Mouse (Mus musculus) adrenal gland, adult 8-10 months (tissue): ENCODE data around the gene Rfwd3. TPM values are rescaled to one million over a fixed set of nuclear protein-coding genes. Genes with fewer than 3 reads are reported as not detected.
"Not testable (repeated sequence)": the region's sequence is repeated elsewhere in the genome, so short reads cannot be mapped to it uniquely, and the experiment has no call there.

Experiments
- DNase-seq: peaks from one replicate; pipeline ENCODE4 v3.0.0; 2022
- total RNA-seq, 4 experiments: library from RNA; stranded (reverse); gene quantifications; 2 replicates each; pipeline ENCODE4 v1.2.4; 2022

The Rfwd3 gene
- 10 to 100 TPM; 66.0 to 70.6 (median 68.9) TPM for total RNA-seq

- DNase-seq: peak; percentile 97
Measured at GRCm38 (mm10) chr8:111299821-111300568, at the start of gene Rfwd3. Rfwd3 (minus strand) TSS chr8:111300222.

- DNase-seq: peak; percentile 76
Measured at GRCm38 (mm10) chr8:111343225-111343624, 43.2 kb upstream of the Rfwd3 start.

- DNase-seq: no peak
Measured at GRCm38 (mm10) chr8:111340186-111340585, 40.2 kb upstream of the Rfwd3 start.

- DNase-seq: peak; percentile 45
Measured at GRCm38 (mm10) chr8:111338370-111339208, 38.6 kb upstream of the Rfwd3 start.

- peak; percentile 63 for DNase-seq
Measured at GRCm38 (mm10) chr8:111337890-111338347, 37.9 kb upstream of the Rfwd3 start, which contains the start of gene Mlkl. Mlkl (minus strand) TSS chr8:111338177.

- no peak for DNase-seq
Measured at GRCm38 (mm10) chr8:111337311-111337889, 37.4 kb upstream of the Rfwd3 start.

GRCm38 (mm10) chr8:111336692-111337091 is 36.7 kb upstream of the Rfwd3 start:
- no peak for DNase-seq

GRCm38 (mm10) chr8:111325222-111325790 is 25.3 kb upstream of the Rfwd3 start:
- no peak for DNase-seq

GRCm38 (mm10) chr8:111314729-111315128 is 14.7 kb upstream of the Rfwd3 start:
- no peak for DNase-seq

GRCm38 (mm10) chr8:111313961-111314360 is 13.9 kb upstream of the Rfwd3 start:
- not testable (repeated sequence) for DNase-seq

- DNase-seq: no peak
Measured at GRCm38 (mm10) chr8:111312758-111313162, 12.7 kb upstream of the Rfwd3 start.

- not testable (repeated sequence) for DNase-seq
Measured at GRCm38 (mm10) chr8:111310006-111310405, 10.0 kb upstream of the Rfwd3 start.

GRCm38 (mm10) chr8:111305031-111305730 is 5.2 kb upstream of the Rfwd3 start:
- DNase-seq: peak; percentile 56

- DNase-seq: no peak
Measured at GRCm38 (mm10) chr8:111304359-111304758, 4.3 kb upstream of the Rfwd3 start.

GRCm38 (mm10) chr8:111303076-111303803 is 3.2 kb upstream of the Rfwd3 start:
- DNase-seq: not testable (repeated sequence)

GRCm38 (mm10) chr8:111300597-111301546 is 850 bp upstream of the Rfwd3 start:
- no peak for DNase-seq

GRCm38 (mm10) chr8:111299363-111299820 is 630 bp downstream of the Rfwd3 start:
- peak; percentile 34 for DNase-seq

- DNase-seq: no peak
Measured at GRCm38 (mm10) chr8:111298011-111298410, 2.0 kb downstream of the Rfwd3 start.

GRCm38 (mm10) chr8:111291733-111292132 is 8.3 kb downstream of the Rfwd3 start:
- DNase-seq: peak; percentile 89

- no peak for DNase-seq
Measured at GRCm38 (mm10) chr8:111290586-111290985, 9.4 kb downstream of the Rfwd3 start.
